Mouse (Mus musculus): Measurements from ENCODE around the gene Trim21. TPM values are rescaled to one million over a fixed set of nuclear protein-coding genes. Genes with fewer than 3 reads are reported as not detected.

Gene Trim21
- 0.52 TPM in 1 of 2 replicates, not detected in the other for polyA plus RNA-seq (2015; fragmentation: Nextera tagmentation; extraction: Ambion mirVana)

GRCm38 (mm10) chr7:102564999-102565997, at the start of gene Trim21:
TSS of gene Trim21 (minus strand) at chr7:102565486.
- Histone ChIP-seq H3K27me3 (replicated peaks) (no peaks in the 10 kb centered on the region), H3K9ac (replicated peaks) (no peak within 1 kb of the TSS; the same call in 1 of the 2 replicates), H3K9me3 (replicated peaks) (no peaks in the 10 kb centered on the region), H3K4me2 (peak within 1 kb of the TSS; percentile 50), H3K36me3 (no peaks in the 10 kb centered on the region), H3K4me1 (no peaks in the 10 kb centered on the region), H3K27ac (replicated peaks) (no peak within 1 kb of the TSS), H3K4me3 (replicated peaks) (peak within 1 kb of the TSS; percentile 38)
- ATAC-seq (ENCODE audit: low FRiP score): peak; percentile 63; the same call in 1 of the 2 replicates
- 19% methylated on average over 10 of the region's 10 CpGs for WGBS

- 83% methylated on average over 1 of the region's 1 CpGs for WGBS
- Histone ChIP-seq H3K27ac (replicated peaks) (no peak within 1 kb of the TSS), H3K9me3 (replicated peaks) (no peaks in the 10 kb centered on the region), H3K9ac (replicated peaks) (no peak within 1 kb of the TSS), H3K27me3 (replicated peaks) (no peaks in the 10 kb centered on the region), H3K4me3 (replicated peaks) (no peak within 1 kb of the TSS), H3K4me1 (no peaks in the 10 kb centered on the region), H3K36me3 (no peaks in the 10 kb centered on the region), H3K4me2 (no peak within 1 kb of the TSS)
- no peak for ATAC-seq (ENCODE audit: low FRiP score)
Observed at GRCm38 (mm10) chr7:102597378-102598031, 32.2 kb upstream of the Trim21 start, which contains the start of gene Olfr552. TSS of gene Olfr552 (plus strand) at chr7:102597770.

GRCm38 (mm10) chr7:102591786-102592185, 26.5 kb upstream of the Trim21 start, which contains the start of gene Olfr551:
TSS of gene Olfr551 (minus strand) at chr7:102591886.
- 91% methylated on average over 3 of the region's 3 CpGs for WGBS
- H3K27me3 ChIP-seq (replicated peaks): no peaks in the 10 kb centered on the region
- no peak within 1 kb of the TSS for H3K9ac ChIP-seq (replicated peaks)
- H3K36me3 ChIP-seq: no peaks in the 10 kb centered on the region
- no peak within 1 kb of the TSS for H3K4me3 ChIP-seq (replicated peaks)
- no peak for ATAC-seq (ENCODE audit: low FRiP score)
- no peaks in the 10 kb centered on the region for H3K4me1 ChIP-seq
- H3K9me3 ChIP-seq (replicated peaks): no peaks in the 10 kb centered on the region
- H3K27ac ChIP-seq (replicated peaks): no peak within 1 kb of the TSS
- H3K4me2 ChIP-seq: no peak within 1 kb of the TSS

- no peak for ATAC-seq (ENCODE audit: low FRiP score)
- Histone ChIP-seq H3K9me3 (replicated peaks) (no peaks in the 10 kb centered on the region), H3K27ac (replicated peaks) (no peak overlapping the region), H3K4me2 (no peak overlapping the region), H3K36me3 (no peaks in the 10 kb centered on the region), H3K9ac (replicated peaks) (no peak overlapping the region), H3K4me3 (replicated peaks) (no peak overlapping the region), H3K4me1 (no peaks in the 10 kb centered on the region), H3K27me3 (replicated peaks) (no peaks in the 10 kb centered on the region)
- WGBS: 79% methylated on average over 6 of the region's 6 CpGs
Observed at GRCm38 (mm10) chr7:102575998-102576397, 10.7 kb upstream of the Trim21 start.

- 59% methylated on average over 3 of the region's 3 CpGs for WGBS
- H3K4me2 ChIP-seq: no peak overlapping the region
- H3K36me3 ChIP-seq: no peaks in the 10 kb centered on the region
- H3K9me3 ChIP-seq (replicated peaks): no peaks in the 10 kb centered on the region
- no peak overlapping the region for H3K4me3 ChIP-seq (replicated peaks)
- ATAC-seq (ENCODE audit: low FRiP score): no peak
- H3K4me1 ChIP-seq: no peaks in the 10 kb centered on the region
- H3K27me3 ChIP-seq (replicated peaks): no peaks in the 10 kb centered on the region
- no peak overlapping the region for H3K27ac ChIP-seq (replicated peaks)
- no peak overlapping the region for H3K9ac ChIP-seq (replicated peaks)
Observed at GRCm38 (mm10) chr7:102573174-102573830, 8.0 kb upstream of the Trim21 start.

- WGBS: 93% methylated on average over 8 of the region's 8 CpGs
- no peak within 1 kb of the TSS for H3K4me3 ChIP-seq (replicated peaks)
- H3K4me1 ChIP-seq: no peaks in the 10 kb centered on the region
- H3K4me2 ChIP-seq: no peak within 1 kb of the TSS
- H3K9me3 ChIP-seq (replicated peaks): no peaks in the 10 kb centered on the region
- no peak for ATAC-seq (ENCODE audit: low FRiP score)
- no peaks in the 10 kb centered on the region for H3K36me3 ChIP-seq
- no peak within 1 kb of the TSS for H3K27ac ChIP-seq (replicated peaks)
- H3K27me3 ChIP-seq (replicated peaks): no peaks in the 10 kb centered on the region
- no peak within 1 kb of the TSS for H3K9ac ChIP-seq (replicated peaks)
Observed at GRCm38 (mm10) chr7:102571142-102571541, 5.9 kb upstream of the Trim21 start, which contains the start of gene Olfr550. TSS of gene Olfr550 (plus strand) at chr7:102571442.

- 92% methylated on average over 4 of the region's 4 CpGs for WGBS
- Histone ChIP-seq H3K4me1 (no peaks in the 10 kb centered on the region), H3K27ac (replicated peaks) (no peak overlapping the region), H3K4me3 (replicated peaks) (no peak overlapping the region), H3K36me3 (no peaks in the 10 kb centered on the region), H3K9me3 (replicated peaks) (no peaks in the 10 kb centered on the region), H3K4me2 (no peak overlapping the region), H3K9ac (replicated peaks) (no peak overlapping the region), H3K27me3 (replicated peaks) (no peaks in the 10 kb centered on the region)
- ATAC-seq (ENCODE audit: low FRiP score): no peak
Observed at GRCm38 (mm10) chr7:102566219-102566618, 933 bp upstream of the Trim21 start.

GRCm38 (mm10) chr7:102553279-102553678, 12.0 kb downstream of the Trim21 start:
- H3K4me1 ChIP-seq: no peaks in the 10 kb centered on the region
- ATAC-seq (ENCODE audit: low FRiP score): no peak
- H3K4me2 ChIP-seq: no peak overlapping the region
- no peaks in the 10 kb centered on the region for H3K27me3 ChIP-seq (replicated peaks)
- H3K27ac ChIP-seq (replicated peaks): no peak overlapping the region
- WGBS: 73% methylated on average over 3 of the region's 3 CpGs
- H3K36me3 ChIP-seq: no peaks in the 10 kb centered on the region
- no peak overlapping the region for H3K4me3 ChIP-seq (replicated peaks)
- H3K9me3 ChIP-seq (replicated peaks): no peaks in the 10 kb centered on the region
- no peak overlapping the region for H3K9ac ChIP-seq (replicated peaks)

- ATAC-seq (ENCODE audit: low FRiP score): no peak
- no peak within 1 kb of the TSS for H3K4me2 ChIP-seq
- H3K9me3 ChIP-seq (replicated peaks): no peaks in the 10 kb centered on the region
- H3K27me3 ChIP-seq (replicated peaks): no peaks in the 10 kb centered on the region
- no peaks in the 10 kb centered on the region for H3K36me3 ChIP-seq
- no peaks in the 10 kb centered on the region for H3K4me1 ChIP-seq
- H3K9ac ChIP-seq (replicated peaks): no peak within 1 kb of the TSS
- no peak within 1 kb of the TSS for H3K27ac ChIP-seq (replicated peaks)
- 96% methylated on average over 3 of the region's 3 CpGs for WGBS
- H3K4me3 ChIP-seq (replicated peaks): no peak within 1 kb of the TSS
Observed at GRCm38 (mm10) chr7:102549570-102549969, 15.7 kb downstream of the Trim21 start, which contains the start of gene Olfr549. TSS of gene Olfr549 (plus strand) at chr7:102549870.

GRCm38 (mm10) chr7:102541251-102541650, 24.0 kb downstream of the Trim21 start:
- Histone ChIP-seq H3K36me3 (no peaks in the 10 kb centered on the region), H3K4me2 (no peak overlapping the region), H3K9me3 (replicated peaks) (no peaks in the 10 kb centered on the region), H3K4me1 (no peaks in the 10 kb centered on the region), H3K27me3 (replicated peaks) (no peaks in the 10 kb centered on the region), H3K4me3 (replicated peaks) (no peak overlapping the region), H3K27ac (replicated peaks) (no peak overlapping the region), H3K9ac (replicated peaks) (no peak overlapping the region)
- WGBS: 66% methylated on average over 3 of the region's 3 CpGs
- no peak for ATAC-seq (ENCODE audit: low FRiP score)

- no peak within 1 kb of the TSS for H3K9ac ChIP-seq (replicated peaks)
- no peak for ATAC-seq (ENCODE audit: low FRiP score)
- H3K4me1 ChIP-seq: no peaks in the 10 kb centered on the region
- no peak within 1 kb of the TSS for H3K4me3 ChIP-seq (replicated peaks)
- 88% methylated on average over 2 of the region's 2 CpGs for WGBS
- H3K4me2 ChIP-seq: no peak within 1 kb of the TSS
- H3K36me3 ChIP-seq: no peaks in the 10 kb centered on the region
- no peaks in the 10 kb centered on the region for H3K9me3 ChIP-seq (replicated peaks)
- H3K27ac ChIP-seq (replicated peaks): no peak within 1 kb of the TSS
- H3K27me3 ChIP-seq (replicated peaks): no peaks in the 10 kb centered on the region
Observed at GRCm38 (mm10) chr7:102540596-102540995, 24.7 kb downstream of the Trim21 start, which contains the start of gene Olfr548-ps1. TSS of gene Olfr548-ps1 (plus strand) at chr7:102540896.

Data from neural tube, embryonic 15.5 days (tissue).